Mouse (Mus musculus) embryonic facial prominence, embryonic 14.5 days (tissue): ENCODE results near the gene Pias1. TPM values are rescaled to one million over a fixed set of nuclear protein-coding genes. Genes with fewer than 3 reads are reported as not detected.

Experiments used
- ATAC-seq: fragments of 200-750 bp; cut with Nextera tagmentation; 2 replicates; pipeline ENCODE4 v1.8.0; 2017; ENCODE audit warnings: low read depth, moderate number of reproducible peaks, moderate TSS enrichment
- DNase-seq: peaks from one replicate; pipeline ENCODE4 v3.0.0-alpha.2; 2015; ENCODE audit warnings: low spot score
- H3K27ac ChIP-seq: fragments of 300-500 bp; sonication (generic); replicated peaks from 2 replicates; pipeline ENCODE4 v1.5.1; 2014; ENCODE audit warnings: low read depth, mild to moderate bottlenecking, low read length, moderate library complexity
- H3K27me3 ChIP-seq: fragments of 300-500 bp; sonication (generic); replicated peaks from 2 replicates; pipeline ENCODE4 v1.6.1; 2014; ENCODE audit warnings: low read length; ENCODE audit not compliant: control insufficient read depth, insufficient read depth
- H3K36me3 ChIP-seq: fragments of 300-500 bp; sonication (generic); 2 replicates; pipeline ENCODE4 v1.6.1; 2014; ENCODE audit warnings: low read length, mixed read lengths; ENCODE audit not compliant: control insufficient read depth, insufficient read depth
- H3K4me1 ChIP-seq: fragments of 300-500 bp; sonication (generic); 2 replicates; pipeline ENCODE4 v1.6.1; 2014; ENCODE audit warnings: antibody characterized with exemption, low read length; ENCODE audit not compliant: control insufficient read depth, insufficient read depth
- H3K4me2 ChIP-seq: fragments of 300-500 bp; sonication (generic); 2 replicates; pipeline ENCODE4 v1.6.1; 2014; ENCODE audit warnings: low read depth, mild to moderate bottlenecking, low read length, moderate library complexity, mixed read lengths
- H3K4me3 ChIP-seq: fragments of 300-500 bp; sonication (generic); 2 replicates; pipeline ENCODE4 v1.5.1; 2014; ENCODE audit warnings: low read depth, mild to moderate bottlenecking, low read length
- H3K9ac ChIP-seq: fragments of 300-500 bp; sonication (generic); 2 replicates; pipeline ENCODE4 v1.6.1; 2014; ENCODE audit warnings: low read depth, mild to moderate bottlenecking, low read length, moderate library complexity, mixed read lengths
- H3K9me3 ChIP-seq: fragments of 300-500 bp; sonication (generic); 2 replicates; pipeline ENCODE4 v1.6.1; 2016; ENCODE audit warnings: low read length; ENCODE audit not compliant: control insufficient read depth
- WGBS: fragments of 180-500 bp; shearing (Covaris S2); extraction: QIAGEN DNeasy Blood & Tissue Kit; methylation state at CpG from one replicate; pipeline ENCODE4 v1.1.7; 2014; 5-methylcytosine and 5-hydroxymethylcytosine counted together
- polyA plus RNA-seq: library from polyadenylated mRNA; unstranded; fragments of >200 nt; fragmentation: Nextera tagmentation; extraction: Ambion mirVana; gene quantifications from 2 replicates; pipeline ENCODE4 v1.2.1, GENCODE M21; 2014

Gene Pias1
- polyA plus RNA-seq, 1 experiment from 2014 or later = 47.2 TPM

- Histone ChIP-seq H3K27ac (peak overlapping the region; percentile 30), H3K4me1 (peaks cover 3% of the 10 kb centered on the region; the same call in 1 of the 2 replicates), H3K36me3 (no peaks in the 10 kb centered on the region), H3K9me3 (no peaks in the 10 kb centered on the region), H3K9ac (no peak overlapping the region), H3K4me2 (peak overlapping the region; percentile 52), H3K4me3 (peak overlapping the region; percentile 34), H3K27me3 (no peaks in the 10 kb centered on the region)
- under 1% methylated on average over 20 of the region's 23 CpGs for WGBS
- DNase-seq = peak; percentile 98
- peak; percentile 95 for ATAC-seq
These were observed 159.1 kb downstream of the Pias1 start for GRCm38 (mm10) chr9:62828662-62829086.

Other genes with a start within 250 kb of the Pias1 start
- gene Fem1b, start 176.0 kb downstream of the Pias1 start, polyA plus RNA-seq = 31.8 and 32.0 TPM in 2 replicates
- 19.0 and 20.6 TPM in 2 replicates for gene Cln6, start 149.1 kb downstream of the Pias1 start, polyA plus RNA-seq
- 16.5 and 19.8 TPM in 2 replicates for gene Calml4, start 129.8 kb downstream of the Pias1 start, polyA plus RNA-seq
- gene Skor1, start 161.0 kb upstream of the Pias1 start, polyA plus RNA-seq = 0.04 TPM in 1 of 2 replicates, not detected in the other